Mouse (Mus musculus) embryonic stem cell, embryonic (primary cell): ENCODE measurements at regions not wholly inside any gene's neighbourhood (a gene's known extent, or its start where the extent isn't known, plus 50 kb on each side); places are given as distances from the start of the nearest gene placed in this dataset.

ENCODE experiments used
- CTCF ChIA-PET, 4 experiments: fragments of 300-600 bp in 2 of 4; fragments of 350-600 bp in 2 of 4; sonication (Branson Sonifier 250); formaldehyde crosslinking; loops; one replicate each; lab custom pipeline; 2022; ENCODE audit warnings: inconsistent platforms in 2 of 4; lab: Charles Lee
- POLR2A ChIA-PET, 4 experiments: fragments of 300-600 bp in 2 of 4; fragments of 350-600 bp in 2 of 4; sonication (Branson Sonifier 250); formaldehyde crosslinking; loops; one replicate each; lab custom pipeline; 2022; ENCODE audit warnings: antibody characterized with exemption in 4 of 4, inconsistent platforms in 1 of 4; lab: Charles Lee

GRCm38 (mm10) chr5:50820674-50821073 is 746.9 kb downstream of the Ppargc1a start:
- CTCF ChIA-PET: no interaction called here
- POLR2A ChIA-PET: no interaction called here

DNA sequence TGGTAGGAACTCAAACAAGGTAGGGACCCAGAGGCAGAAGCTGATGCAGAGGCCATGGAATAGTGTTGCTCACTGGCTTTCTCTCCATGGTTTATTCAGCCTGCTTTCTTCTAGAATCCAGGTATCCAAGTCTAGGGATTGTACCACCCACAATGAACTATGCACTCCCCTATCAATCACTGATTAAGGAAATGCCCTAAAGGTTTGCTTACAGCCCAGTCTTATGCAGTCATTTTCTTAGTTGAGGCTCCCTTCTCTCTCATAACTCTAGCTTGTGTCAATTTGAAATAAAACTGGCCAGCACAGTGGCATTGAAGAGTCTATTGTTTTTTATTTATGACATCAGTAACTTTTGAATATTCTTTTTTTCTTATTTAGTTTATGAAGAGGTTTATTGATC is 747.6 kb downstream of the Ppargc1a start:
- CTCF ChIA-PET: no interaction called here
- POLR2A ChIA-PET: no interaction called here

DNA sequence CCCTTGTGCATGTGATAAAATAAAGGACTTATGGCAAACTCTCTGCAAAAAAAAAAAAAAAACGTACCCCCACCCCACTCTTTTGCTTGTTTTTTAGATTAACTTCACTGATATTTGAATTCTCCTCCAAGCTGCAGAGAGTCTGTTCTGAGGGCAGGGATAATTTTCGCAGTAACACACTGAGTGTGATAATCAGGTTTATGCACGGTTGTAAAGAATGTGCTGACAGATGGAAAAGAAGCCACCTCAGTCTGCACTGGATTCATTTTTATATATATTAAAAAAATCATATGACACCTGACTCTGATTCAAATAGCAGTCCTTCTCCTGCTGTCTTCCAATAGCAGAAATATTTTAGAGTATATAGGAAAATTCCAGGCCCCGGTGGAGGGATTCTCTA is 736.5 kb upstream of the Adgra3 start:
- ChIA-PET POLR2A (no interaction called here), CTCF (no interaction called here)

- ChIA-PET CTCF (no interaction called here), POLR2A (no interaction called here)
Measured at GRCm38 (mm10) chr5:50794453-50795169, 735.8 kb upstream of the Adgra3 start.

GRCm38 (mm10) chr5:50793558-50793957 is 734.8 kb upstream of the Adgra3 start:
- ChIA-PET CTCF (no interaction called here), POLR2A (no interaction called here)

- POLR2A ChIA-PET: interaction anchor here in 1 of 4 experiments (0.5 kb wide), 1 partner anchor 262 kb away, joined by 3 read pairs; no protein-coding TSS in a partner anchor
- CTCF ChIA-PET: no interaction called here
Measured at GRCm38 (mm10) chr5:50785273-50785672, 726.5 kb upstream of the Adgra3 start.

- ChIA-PET POLR2A (no interaction called here), CTCF (interaction anchor here in 1 of 4 experiments (1.5 kb wide), 1 partner anchor 26 kb away, joined by 6 read pairs; no protein-coding TSS in a partner anchor)
Measured at GRCm38 (mm10) chr5:50779138-50779537, 720.3 kb upstream of the Adgra3 start.

GRCm38 (mm10) chr5:50778221-50778620 is 719.4 kb upstream of the Adgra3 start:
- POLR2A ChIA-PET: no interaction called here
- CTCF ChIA-PET: interaction anchor here in 1 of 4 experiments (1.5 kb wide), 1 partner anchor 26 kb away, joined by 6 read pairs; no protein-coding TSS in a partner anchor

DNA sequence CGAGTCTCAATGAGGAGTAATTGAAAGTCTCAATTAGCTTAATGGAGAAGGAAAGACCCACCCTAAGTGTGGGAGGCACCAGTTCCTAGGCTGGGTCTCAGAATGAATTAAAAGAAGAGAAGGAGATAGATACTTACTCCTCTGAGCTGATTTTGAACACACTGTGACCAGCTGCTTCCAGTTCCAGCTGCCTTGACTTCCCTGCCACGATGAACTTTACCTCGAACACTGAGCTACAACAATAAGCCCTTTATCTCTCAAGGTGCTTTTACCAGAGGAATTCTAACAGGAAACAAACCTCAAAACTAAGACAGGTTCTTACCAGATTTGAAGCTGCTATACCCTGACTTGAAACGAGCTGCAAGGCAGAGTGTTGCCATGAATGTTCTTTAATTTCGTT is 703.5 kb upstream of the Adgra3 start:
- ChIA-PET POLR2A (no interaction called here), CTCF (no interaction called here)

DNA sequence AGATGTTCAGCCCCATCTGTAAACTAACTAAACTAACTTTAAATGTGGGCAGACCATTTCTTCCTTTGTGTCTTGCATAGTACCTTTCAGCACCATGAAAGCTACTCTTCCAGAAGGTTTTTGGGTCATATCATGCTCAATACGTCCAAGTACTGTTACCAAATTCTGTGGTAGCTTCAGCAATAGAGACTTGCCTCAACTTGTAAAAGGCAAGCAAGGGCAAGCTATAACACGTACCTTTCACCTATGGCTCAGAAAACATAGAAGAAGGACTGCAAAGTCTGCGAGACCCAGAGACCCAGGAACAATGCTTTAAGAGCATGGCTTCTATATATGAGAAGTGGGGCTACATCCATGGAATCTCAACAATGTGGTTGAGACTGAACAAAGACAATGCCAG is 701.6 kb upstream of the Adgra3 start:
- POLR2A ChIA-PET: interaction anchor here in 1 of 4 experiments (1.0 kb wide), 1 partner anchor 549 kb away, joined by 3 read pairs; no protein-coding TSS in a partner anchor
- CTCF ChIA-PET: interaction anchor here in 1 of 4 experiments (0.5 kb wide), 1 partner anchor 48 kb away, joined by 13 read pairs; no protein-coding TSS in a partner anchor

DNA sequence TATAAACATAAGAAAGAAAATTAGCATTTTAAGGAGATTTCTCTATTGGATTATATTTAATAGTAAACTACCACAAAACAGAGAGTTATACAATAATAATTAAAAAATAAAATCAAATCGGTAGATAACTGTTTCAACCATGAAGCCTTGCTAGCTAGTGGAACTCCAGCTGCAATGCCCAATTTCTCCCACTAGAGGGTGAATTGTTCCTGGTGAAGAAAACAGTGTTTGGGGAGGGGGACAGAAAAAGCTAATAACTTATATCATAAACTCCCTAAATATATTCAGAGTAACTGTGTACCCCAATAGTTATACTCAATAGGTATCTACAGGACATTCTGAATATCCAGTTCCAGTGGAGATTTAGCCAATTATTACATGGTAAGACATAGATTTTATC is 694.0 kb upstream of the Adgra3 start:
- POLR2A ChIA-PET: no interaction called here
- CTCF ChIA-PET: interaction anchor here (0.5 to 1.6 kb wide), 12 partner anchors 9 to 1313 kb away, joined by 3 to 7 read pairs (median 3); no protein-coding TSS in a partner anchor

DNA sequence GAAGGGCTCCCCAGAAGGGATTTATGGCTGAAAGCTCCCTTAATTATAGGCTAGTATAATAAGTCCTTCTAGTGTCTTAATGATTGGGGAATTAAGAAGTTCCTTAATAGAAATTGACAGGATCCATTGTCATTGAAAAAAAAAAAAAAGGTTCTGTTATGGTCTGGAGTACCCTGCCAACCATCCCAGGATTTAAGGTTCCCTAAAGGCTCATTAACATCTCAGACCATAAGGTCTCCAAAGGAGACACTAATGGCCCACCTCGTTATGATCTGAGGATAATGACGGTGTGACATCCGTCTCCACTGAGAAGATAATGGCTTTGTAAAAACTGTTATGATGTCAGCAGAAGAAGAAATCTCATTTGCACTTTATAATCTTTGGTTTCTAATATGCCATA is 692.6 kb upstream of the Adgra3 start:
- ChIA-PET CTCF (interaction anchor here in 1 of 4 experiments (0.5 to 0.6 kb wide), 2 partner anchors 54 to 685 kb away, joined by 3 to 6 read pairs; no protein-coding TSS in a partner anchor), POLR2A (interaction anchor here in 1 of 4 experiments (0.6 kb wide), 1 partner anchor 22 kb away, joined by 3 read pairs; no protein-coding TSS in a partner anchor)

- ChIA-PET POLR2A (no interaction called here), CTCF (interaction anchor here in 1 of 4 experiments (2.1 kb wide), 1 partner anchor 10 kb away, joined by 5 read pairs; no protein-coding TSS in a partner anchor)
Measured at GRCm38 (mm10) chr5:50743030-50743429, 684.2 kb upstream of the Adgra3 start.

DNA sequence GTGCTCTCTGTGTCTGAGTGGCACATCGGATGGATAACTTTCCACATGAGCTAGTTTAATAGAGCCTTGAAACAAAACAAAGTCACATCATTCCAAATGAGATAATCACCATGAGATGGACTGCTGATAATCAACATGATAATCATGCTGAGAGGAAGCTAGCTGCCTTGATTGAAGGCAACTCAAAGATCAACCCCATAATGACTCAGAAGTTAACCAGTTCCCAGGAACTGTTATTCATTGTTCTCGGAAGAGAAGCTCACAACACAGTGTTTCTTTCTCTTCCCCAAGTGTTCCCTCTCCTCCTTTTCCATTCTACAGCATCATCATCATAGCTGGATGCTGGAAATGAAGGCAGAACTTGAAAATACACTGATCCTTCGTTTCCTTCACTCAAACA is 674.9 kb upstream of the Adgra3 start:
- ChIA-PET CTCF (no interaction called here), POLR2A (no interaction called here)

GRCm38 (mm10) chr5:50728337-50729003 is 669.7 kb upstream of the Adgra3 start:
- CTCF ChIA-PET: no interaction called here
- POLR2A ChIA-PET: no interaction called here

- ChIA-PET CTCF (no interaction called here), POLR2A (no interaction called here)
Measured at GRCm38 (mm10) chr5:50706945-50707663, 648.3 kb upstream of the Adgra3 start.

- ChIA-PET POLR2A (no interaction called here), CTCF (interaction anchor here in 3 of 4 experiments (0.5 to 1.8 kb wide), 4 partner anchors 53 to 1340 kb away, joined by 4 to 7 read pairs (median 5); no protein-coding TSS in a partner anchor)
Measured at GRCm38 (mm10) chr5:50698084-50698483, 639.3 kb upstream of the Adgra3 start.

DNA sequence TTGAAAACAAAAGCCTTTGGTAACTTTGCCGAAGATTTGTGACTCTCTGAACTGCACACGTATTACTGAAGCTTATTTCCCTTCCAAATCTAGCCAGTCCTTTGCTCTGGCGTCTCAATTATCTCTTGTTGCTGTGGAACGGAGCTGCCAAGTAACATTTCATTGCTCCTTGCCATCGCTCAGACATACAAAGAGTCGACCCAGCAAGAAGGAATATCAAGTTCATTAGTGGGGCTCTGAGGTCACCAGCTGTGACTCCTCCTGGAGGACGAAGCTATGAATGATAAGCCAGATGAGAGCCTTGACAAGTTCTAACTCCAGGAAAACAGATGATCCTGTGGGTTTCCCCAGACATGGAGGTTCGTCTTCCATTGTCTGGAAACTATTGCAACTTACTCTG is 638.8 kb upstream of the Adgra3 start:
- CTCF ChIA-PET: interaction anchor here in 3 of 4 experiments (0.5 to 1.8 kb wide), 4 partner anchors 53 to 1341 kb away, joined by 4 to 7 read pairs (median 5); no protein-coding TSS in a partner anchor
- POLR2A ChIA-PET: no interaction called here

GRCm38 (mm10) chr5:50688362-50688761 is 629.6 kb upstream of the Adgra3 start:
- ChIA-PET CTCF (no interaction called here), POLR2A (no interaction called here)
